Mouse (Mus musculus): ENCODE measurements around the gene Sf3a3.

Gene Sf3a3

GRCm38 (mm10) chr4:124781361-124781760, 66.8 kb downstream of the Sf3a3 start:
- no peak for DNase-seq (ENCODE audit: low spot score in 2 of 2)
